Mouse (Mus musculus) hindbrain, postnatal 0 days (tissue): ENCODE results near the gene Wipf3. TPM values are rescaled to one million over a fixed set of nuclear protein-coding genes. Genes with fewer than 3 reads are reported as not detected.

ENCODE experiments used
- ATAC-seq: fragments of 200-750 bp; cut with Nextera tagmentation; 2 replicates; pipeline ENCODE4 v1.8.0; 2017; ENCODE audit warnings: mild to moderate bottlenecking, moderate TSS enrichment, moderate library complexity
- DNase-seq: peaks from one replicate; pipeline ENCODE4 v3.0.0-alpha.2; 2015; ENCODE audit warnings: low spot score
- H3K27ac ChIP-seq: fragments of 300-500 bp; sonication (generic); 2 replicates; pipeline ENCODE4 v1.5.1; 2014; ENCODE audit warnings: mild to moderate bottlenecking
- H3K27me3 ChIP-seq: fragments of 300-500 bp; sonication (generic); 2 replicates; pipeline ENCODE4 v1.6.1; 2014; ENCODE audit warnings: low read length, mixed read lengths; ENCODE audit not compliant: insufficient read depth
- H3K36me3 ChIP-seq: fragments of 300-500 bp; sonication (generic); 2 replicates; pipeline ENCODE4 v1.6.1; 2014; ENCODE audit warnings: low read length, mixed read lengths; ENCODE audit not compliant: insufficient read depth
- H3K4me1 ChIP-seq: fragments of 300-500 bp; sonication (generic); 2 replicates; pipeline ENCODE4 v1.6.1; 2014; ENCODE audit warnings: antibody characterized with exemption, low read length, mixed read lengths; ENCODE audit not compliant: insufficient read depth
- H3K4me2 ChIP-seq: fragments of 300-500 bp; sonication (generic); 2 replicates; pipeline ENCODE4 v1.6.1; 2014; ENCODE audit warnings: low read depth, mild to moderate bottlenecking, low read length, moderate library complexity, mixed read lengths
- H3K4me3 ChIP-seq: fragments of 300-500 bp; sonication (generic); 2 replicates; pipeline ENCODE4 v1.5.1; 2014; ENCODE audit warnings: low read length
- H3K9ac ChIP-seq: fragments of 300-500 bp; sonication (generic); replicated peaks from 2 replicates; pipeline ENCODE4 v1.6.1; 2014; ENCODE audit warnings: mild to moderate bottlenecking, low read length, moderate library complexity, mixed read lengths
- H3K9me3 ChIP-seq: fragments of 300-500 bp; sonication (generic); 2 replicates; pipeline ENCODE4 v1.6.1; 2016; ENCODE audit warnings: low read length, mixed read lengths
- CTCF ChIP-seq: IDR thresholded peaks from 2 replicates; pipeline ENCODE4 v1.5.1; 2016; ENCODE audit warnings: antibody characterized with exemption, control low read depth, low read depth
- WGBS: fragments of 180-500 bp; shearing (Covaris S2); extraction: QIAGEN DNeasy Blood & Tissue Kit; methylation state at CpG from one replicate; pipeline ENCODE4 v1.1.7; 2014; 5-methylcytosine and 5-hydroxymethylcytosine counted together
- polyA plus RNA-seq: library from polyadenylated mRNA; unstranded; fragments of >200 nt; fragmentation: Nextera tagmentation; extraction: Ambion mirVana; gene quantifications from 2 replicates; pipeline ENCODE4 v1.2.1, GENCODE M21; 2015
- total RNA-seq: library from RNA; depleted of rRNA; stranded (reverse); fragments of >200 nt; gene quantifications from 2 replicates; pipeline ENCODE4 v1.2.3, GENCODE M21; 2014

Wipf3 gene
- total and polyA plus RNA-seq, 2 experiments from 2014 or later, result 1.0 to 4.2 TPM

DNA sequence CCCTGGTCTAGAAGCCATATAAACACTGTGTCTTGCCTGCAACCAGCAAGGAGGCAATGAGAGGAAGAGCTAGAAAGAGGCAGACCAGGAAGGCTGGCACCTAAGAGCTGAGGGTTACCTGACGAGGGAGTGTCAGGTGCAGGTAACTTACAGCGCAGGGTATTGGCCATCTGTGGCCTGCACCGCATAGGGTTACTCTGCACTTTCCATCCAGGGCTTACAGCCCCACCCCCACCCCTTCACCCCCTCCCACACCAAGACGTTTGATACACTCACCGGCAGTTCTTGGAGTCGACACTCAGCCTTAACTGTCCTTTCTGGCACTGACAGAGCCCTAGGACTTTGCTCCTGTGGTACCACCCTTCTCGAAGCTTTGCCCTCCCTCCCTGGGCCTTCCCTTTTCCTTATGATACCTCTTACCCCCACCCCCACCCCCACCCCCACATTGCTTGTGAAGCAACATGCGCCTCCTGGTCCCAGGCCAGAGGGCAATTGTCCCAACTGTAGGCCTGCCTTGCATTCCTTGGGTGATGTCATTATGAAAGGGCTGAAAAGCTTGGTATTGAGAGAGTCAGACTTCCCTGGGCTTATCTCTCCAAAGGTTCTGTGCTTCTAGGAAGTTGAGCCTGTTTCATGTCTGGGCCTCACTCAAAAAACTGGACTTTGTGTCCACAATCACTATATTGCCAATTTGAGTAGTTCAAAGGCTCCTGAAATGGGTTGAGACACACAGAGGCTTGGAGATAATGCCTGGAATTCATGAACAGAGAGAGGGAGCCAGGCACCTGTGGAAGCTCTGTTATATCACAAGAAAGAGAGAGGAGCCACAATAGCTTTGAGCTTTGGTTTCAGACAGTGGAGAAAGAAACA is 43.7 kb downstream of the Wipf3 start:
- TF ChIP-seq CTCF, result no peak
- no peak overlapping the region for H3K9ac ChIP-seq
- no peaks in the 10 kb centered on the region for H3K27me3 ChIP-seq
- no peaks in the 10 kb centered on the region for H3K36me3 ChIP-seq
- ATAC-seq, result no peak
- no peak for DNase-seq
- H3K4me2 ChIP-seq, result no peak overlapping the region
- H3K4me3 ChIP-seq, result no peak overlapping the region
- WGBS, result 74% methylated on average over 8 of the region's 8 CpGs
- no peaks in the 10 kb centered on the region for H3K9me3 ChIP-seq
- no peak overlapping the region for H3K27ac ChIP-seq
- 0 out of 2 replicates have a peak, but pooled peaks cover 4% of the 10 kb centered on the region for H3K4me1 ChIP-seq

GRCm38 (mm10) chr6:54475926-54476667 is 46.7 kb downstream of the Wipf3 start:
- ATAC-seq, result no peak
- WGBS, result 73% methylated on average over 19 of the region's 19 CpGs

DNA sequence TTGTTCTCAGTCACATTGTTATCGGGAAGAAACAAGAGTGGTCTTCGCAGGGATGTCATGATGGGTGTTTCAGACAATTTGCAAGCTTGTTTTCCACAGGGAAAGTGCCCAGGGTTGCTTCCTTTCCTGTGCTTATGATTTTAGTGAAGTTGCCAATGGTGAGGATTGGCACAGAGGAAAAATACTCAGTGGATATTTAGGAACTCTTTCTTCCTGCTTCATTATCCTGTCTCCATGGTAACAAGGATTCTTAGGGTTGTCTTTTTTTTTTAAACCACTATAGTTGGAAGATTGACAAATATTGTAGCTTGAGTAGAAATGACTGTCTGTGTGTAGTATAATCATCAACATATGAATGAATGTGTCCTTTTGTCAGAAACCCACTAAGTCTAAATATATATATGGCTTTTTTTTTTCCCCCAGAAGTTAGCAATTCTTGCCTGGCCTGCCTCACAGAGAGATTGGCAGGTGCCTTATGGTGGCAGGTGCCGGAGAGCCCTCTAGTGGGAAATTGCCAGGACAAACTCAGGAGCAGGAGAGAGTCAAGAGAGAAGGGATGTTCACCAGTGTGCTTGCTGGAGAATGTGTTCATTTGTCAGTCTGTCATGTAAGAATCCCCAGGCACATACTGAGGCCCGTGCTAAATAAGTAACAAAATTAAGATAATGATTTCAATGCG is 49.4 kb downstream of the Wipf3 start:
- Histone ChIP-seq H3K9ac (no peak overlapping the region), H3K27ac (peak overlapping the region; percentile 45; the same call in 1 of the 2 replicates), H3K4me1 (0 out of 2 replicates have a peak, but pooled peaks cover 4% of the 10 kb centered on the region), H3K4me3 (no peak overlapping the region), H3K9me3 (no peaks in the 10 kb centered on the region), H3K4me2 (no peak overlapping the region), H3K36me3 (no peaks in the 10 kb centered on the region), H3K27me3 (no peaks in the 10 kb centered on the region)
- DNase-seq, result peak; percentile 69
- peak; percentile 58 for TF ChIP-seq CTCF
- ATAC-seq, result peak; percentile 43; the same call in 1 of the 2 replicates
- WGBS, result 39% methylated on average over 5 of the region's 5 CpGs

More at GRCm38 (mm10) chr6:54475926-54476667, 46.7 kb downstream of the Wipf3 start:
- no peaks in the 10 kb centered on the region for H3K9me3 ChIP-seq
- 0 out of 2 replicates have a peak, but pooled peaks cover 4% of the 10 kb centered on the region for H3K4me1 ChIP-seq
- H3K4me3 ChIP-seq, result no peak overlapping the region
- H3K27me3 ChIP-seq, result no peaks in the 10 kb centered on the region
- TF ChIP-seq CTCF, result no peak
- H3K36me3 ChIP-seq, result no peaks in the 10 kb centered on the region
- no peak for DNase-seq
- H3K27ac ChIP-seq, result no peak overlapping the region
- no peak overlapping the region for H3K9ac ChIP-seq
- H3K4me2 ChIP-seq, result no peak overlapping the region

- peaks cover 8% of the 10 kb centered on the region; the same call in 1 of the 2 replicates for H3K4me1 ChIP-seq
- no peak for ATAC-seq
- WGBS, result 79% methylated on average over 15 of the region's 15 CpGs
Measured at GRCm38 (mm10) chr6:54481390-54482112, 52.1 kb downstream of the Wipf3 start.

GRCm38 (mm10) chr6:54485000-54485399 is 55.6 kb downstream of the Wipf3 start:
- peak overlapping the region; percentile 50 for H3K4me2 ChIP-seq
- no peaks in the 10 kb centered on the region for H3K27me3 ChIP-seq
- WGBS, result 26% methylated on average over 11 of the region's 12 CpGs
- DNase-seq (peak; percentile 30), ATAC-seq (peak; percentile 69)
- H3K36me3 ChIP-seq, result no peaks in the 10 kb centered on the region
- TF ChIP-seq CTCF, result no peak; the same call in 1 of the 2 replicates
- H3K9ac ChIP-seq, result peak overlapping the region; percentile 13; the same call in 1 of the 2 replicates
- no peak overlapping the region for H3K4me3 ChIP-seq
- peaks cover 4% of the 10 kb centered on the region; the same call in 1 of the 2 replicates for H3K4me1 ChIP-seq
- no peak overlapping the region; the same call in 1 of the 2 replicates for H3K27ac ChIP-seq
- H3K9me3 ChIP-seq, result no peaks in the 10 kb centered on the region

More at GRCm38 (mm10) chr6:54481390-54482112, 52.1 kb downstream of the Wipf3 start:
- H3K27ac ChIP-seq, result no peak overlapping the region
- H3K9me3 ChIP-seq, result no peaks in the 10 kb centered on the region
- no peak overlapping the region for H3K4me2 ChIP-seq
- H3K4me3 ChIP-seq, result no peak overlapping the region
- no peak for DNase-seq
- H3K36me3 ChIP-seq, result no peaks in the 10 kb centered on the region
- no peak for TF ChIP-seq CTCF
- no peak overlapping the region for H3K9ac ChIP-seq
- H3K27me3 ChIP-seq, result no peaks in the 10 kb centered on the region

- peaks cover 4% of the 10 kb centered on the region; the same call in 1 of the 2 replicates for H3K4me1 ChIP-seq
- WGBS, result 12% methylated on average over 24 of the region's 25 CpGs
- H3K9me3 ChIP-seq, result no peaks in the 10 kb centered on the region
- no peaks in the 10 kb centered on the region for H3K36me3 ChIP-seq
- DNase-seq (no peak), ATAC-seq (peak; percentile 50)
- no peaks in the 10 kb centered on the region for H3K27me3 ChIP-seq
- no peak overlapping the region for H3K27ac ChIP-seq
- 0 out of 2 replicates have a peak overlapping the region, but pooled peaks have one; percentile 3 for H3K4me3 ChIP-seq
- H3K4me2 ChIP-seq, result peak overlapping the region; percentile 50
- H3K9ac ChIP-seq, result peak overlapping the region; percentile 13; the same call in 1 of the 2 replicates
- TF ChIP-seq CTCF, result no peak
Measured at GRCm38 (mm10) chr6:54485435-54485901, 56.1 kb downstream of the Wipf3 start.
